Mouse (Mus musculus) E14TG2a.4 (cell line): ENCODE data around the gene Stat5a.

ENCODE experiments used
- H3K27me3 ChIP-seq: 2 replicates; pipeline ENCODE4 v1.6.1; 2014; ENCODE audit warnings: low read length, control low read depth; ENCODE audit not compliant: insufficient read depth
- H3K36me3 ChIP-seq: 2 replicates; pipeline ENCODE4 v1.6.1; 2014; ENCODE audit warnings: low read length, control low read depth; ENCODE audit not compliant: insufficient read depth
- H3K4me1 ChIP-seq: replicated peaks from 2 replicates; pipeline ENCODE4 v1.6.1; 2014; ENCODE audit warnings: low read depth, low read length, control low read depth
- H3K4me3 ChIP-seq: replicated peaks from 2 replicates; pipeline ENCODE4 v1.5.1; 2014; ENCODE audit warnings: mild to moderate bottlenecking, low read length
- H3K9me3 ChIP-seq: 2 replicates; pipeline ENCODE4 v1.6.1; 2014; ENCODE audit warnings: low read length, control low read depth
- CTCF ChIP-seq: conservative IDR thresholded peaks from 2 replicates; pipeline ENCODE4 v1.5.1; 2014; ENCODE audit warnings: low read length
- NANOG ChIP-seq: IDR thresholded peaks from 2 replicates; pipeline ENCODE4 v1.6.1; 2014; ENCODE audit warnings: borderline replicate concordance, low read length, mixed read lengths
- POU5F1 ChIP-seq: IDR thresholded peaks from 2 replicates; pipeline ENCODE4 v1.6.1; 2014; ENCODE audit warnings: low read length, borderline replicate concordance

Gene Stat5a

DNA sequence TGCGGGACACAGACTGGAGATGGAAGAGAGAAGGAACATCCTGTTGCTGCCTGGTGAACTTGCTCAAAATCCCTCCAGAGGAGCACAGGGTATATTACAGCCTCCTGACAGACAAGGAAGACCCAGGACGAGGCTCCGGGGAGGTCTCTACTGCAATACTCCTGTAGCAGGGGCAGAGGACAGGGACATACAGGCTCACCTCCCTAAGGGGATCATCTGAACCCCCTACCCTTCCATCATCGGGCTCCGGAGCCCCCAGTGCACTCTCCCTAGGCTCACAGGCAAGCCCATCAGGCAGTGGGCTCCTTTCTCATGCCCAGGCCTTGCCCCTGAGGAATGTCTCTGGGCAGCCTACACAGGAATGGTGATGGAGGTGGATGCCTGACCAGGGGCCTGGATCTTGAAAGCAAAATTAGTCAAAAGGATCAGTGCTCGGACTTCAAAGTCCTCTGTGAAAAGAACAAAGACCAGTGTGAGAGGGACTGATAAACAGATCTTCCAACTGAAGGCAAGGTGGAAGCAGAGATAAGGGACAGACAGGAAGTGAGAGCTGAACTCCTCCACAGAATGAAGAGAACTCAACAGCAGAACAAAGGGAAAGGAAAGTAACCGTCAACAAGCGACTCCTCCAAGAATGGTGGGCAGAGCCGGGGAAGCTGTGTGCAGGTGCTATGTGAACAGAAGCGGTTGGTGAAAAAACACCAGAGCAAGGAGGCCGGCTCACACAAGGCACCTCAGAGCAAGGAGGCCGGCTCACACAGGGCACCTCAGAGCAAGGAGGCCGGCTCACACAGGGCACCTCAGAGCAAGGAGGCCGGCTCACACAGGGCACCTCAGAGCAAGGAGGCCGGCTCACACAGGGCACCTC lies 32.3 kb downstream of the Stat5a start:
- Histone ChIP-seq H3K4me1 (peaks cover 17% of the 10 kb centered on the region), H3K36me3 (peaks cover 100% of the 10 kb centered on the region), H3K4me3 (no peak overlapping the region), H3K27me3 (no peaks in the 10 kb centered on the region), H3K9me3 (peaks cover 12% of the 10 kb centered on the region; the same call in 1 of the 2 replicates)
- TF ChIP-seq NANOG = no peak
- no peak for TF ChIP-seq POU5F1
- TF ChIP-seq CTCF = no peak

GRCm38 (mm10) chr11:100892435-100892834 lies 33.3 kb downstream of the Stat5a start:
- no peaks in the 10 kb centered on the region for H3K27me3 ChIP-seq
- H3K4me1 ChIP-seq = peaks cover 21% of the 10 kb centered on the region
- H3K9me3 ChIP-seq = peaks cover 12% of the 10 kb centered on the region; the same call in 1 of the 2 replicates
- peaks cover 96% of the 10 kb centered on the region for H3K36me3 ChIP-seq
- TF ChIP-seq POU5F1 (no peak), CTCF (no peak), NANOG (no peak)
- no peak overlapping the region for H3K4me3 ChIP-seq

GRCm38 (mm10) chr11:100893482-100893881 lies 34.3 kb downstream of the Stat5a start:
- H3K9me3 ChIP-seq = peaks cover 12% of the 10 kb centered on the region; the same call in 1 of the 2 replicates
- H3K27me3 ChIP-seq = no peaks in the 10 kb centered on the region
- H3K4me3 ChIP-seq = no peak overlapping the region
- peaks cover 22% of the 10 kb centered on the region for H3K4me1 ChIP-seq
- peaks cover 96% of the 10 kb centered on the region for H3K36me3 ChIP-seq
- TF ChIP-seq CTCF = peak; percentile 93
- TF ChIP-seq NANOG = no peak

- no peak for TF ChIP-seq NANOG
- no peak for TF ChIP-seq CTCF
- no peak for TF ChIP-seq POU5F1
- Histone ChIP-seq H3K4me3 (no peak overlapping the region), H3K4me1 (peaks cover 14% of the 10 kb centered on the region), H3K9me3 (peaks cover 9% of the 10 kb centered on the region; the same call in 1 of the 2 replicates), H3K36me3 (peaks cover 96% of the 10 kb centered on the region), H3K27me3 (no peaks in the 10 kb centered on the region)
Observed at GRCm38 (mm10) chr11:100894146-100894918, 35.2 kb downstream of the Stat5a start.

- H3K36me3 ChIP-seq = peaks cover 96% of the 10 kb centered on the region
- H3K4me3 ChIP-seq = no peak overlapping the region
- H3K4me1 ChIP-seq = peaks cover 14% of the 10 kb centered on the region
- TF ChIP-seq POU5F1 (no peak), NANOG (no peak), CTCF (no peak)
- no peaks in the 10 kb centered on the region for H3K9me3 ChIP-seq
- H3K27me3 ChIP-seq = no peaks in the 10 kb centered on the region
Observed at GRCm38 (mm10) chr11:100896078-100896477, 36.9 kb downstream of the Stat5a start.

- no peak overlapping the region for H3K4me3 ChIP-seq
- no peaks in the 10 kb centered on the region for H3K27me3 ChIP-seq
- H3K36me3 ChIP-seq = peaks cover 96% of the 10 kb centered on the region
- H3K9me3 ChIP-seq = no peaks in the 10 kb centered on the region
- peaks cover 14% of the 10 kb centered on the region for H3K4me1 ChIP-seq
- TF ChIP-seq POU5F1 (no peak), NANOG (no peak), CTCF (no peak)
Observed at GRCm38 (mm10) chr11:100897294-100898231, 38.4 kb downstream of the Stat5a start.

- Histone ChIP-seq H3K4me3 (no peak overlapping the region), H3K9me3 (no peaks in the 10 kb centered on the region), H3K4me1 (peaks cover 11% of the 10 kb centered on the region), H3K27me3 (no peaks in the 10 kb centered on the region), H3K36me3 (peaks cover 96% of the 10 kb centered on the region)
- TF ChIP-seq CTCF (no peak), NANOG (no peak), POU5F1 (no peak)
Observed at GRCm38 (mm10) chr11:100898441-100899199, 39.5 kb downstream of the Stat5a start.
